Mouse (Mus musculus): ENCODE data around the gene Prdm10. TPM values are rescaled to one million over a fixed set of nuclear protein-coding genes. Genes with fewer than 3 reads are reported as not detected.

Gene Prdm10
- total RNA-seq, 2 experiments from 2014 or later, result 23.1 to 24.5 TPM

DNA sequence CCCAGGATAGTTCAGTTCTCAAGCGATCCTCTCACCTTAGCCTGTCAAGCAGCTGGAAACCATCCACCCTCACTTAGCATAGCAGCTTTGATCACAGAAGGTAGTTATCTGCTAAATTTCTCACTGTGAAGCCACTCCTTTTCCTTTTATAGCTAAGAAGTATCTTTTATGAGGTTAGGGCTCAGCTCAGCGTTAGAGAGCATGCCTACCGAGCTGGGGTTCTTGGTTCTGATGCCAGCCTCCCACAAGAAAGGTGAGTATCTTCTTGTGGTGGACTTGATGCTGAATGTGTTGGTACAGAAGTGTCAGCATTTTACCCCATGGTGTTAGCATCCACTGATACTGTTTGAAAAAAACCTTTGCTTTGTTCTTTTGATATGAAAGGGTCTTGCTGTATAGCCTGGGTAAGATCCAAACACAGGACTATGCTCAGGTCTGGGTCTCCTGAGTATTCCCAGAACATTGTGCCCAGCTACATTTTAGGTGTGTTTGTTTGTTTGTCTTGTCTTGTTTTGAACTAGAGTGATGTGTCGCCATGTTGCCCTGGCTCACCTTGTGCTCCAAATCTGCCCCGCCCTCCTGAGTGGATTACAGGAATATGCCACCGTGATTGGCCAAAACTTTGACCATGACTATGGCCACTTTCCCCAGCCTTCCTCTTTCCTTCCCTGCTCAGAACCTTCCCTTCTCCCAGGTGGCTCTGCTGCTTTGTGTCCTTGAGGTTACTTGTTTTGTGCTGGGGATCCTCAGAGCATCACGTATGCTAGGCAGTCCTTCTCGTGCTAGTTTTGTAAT is 8.9 kb upstream of the Prdm10 start:
- no peak for TF ChIP-seq CTCF (IDR thresholded peaks at IDR 0.05)
- no peak overlapping the region for H3K4me3 ChIP-seq
- intact Hi-C loops (cut with DNase I), result no loop called here
- no peak for DNase-seq (ENCODE audit: extremely low spot score in 1 of 2, low spot score in 2 of 2)
- H3K27ac ChIP-seq, result no peak overlapping the region

DNA sequence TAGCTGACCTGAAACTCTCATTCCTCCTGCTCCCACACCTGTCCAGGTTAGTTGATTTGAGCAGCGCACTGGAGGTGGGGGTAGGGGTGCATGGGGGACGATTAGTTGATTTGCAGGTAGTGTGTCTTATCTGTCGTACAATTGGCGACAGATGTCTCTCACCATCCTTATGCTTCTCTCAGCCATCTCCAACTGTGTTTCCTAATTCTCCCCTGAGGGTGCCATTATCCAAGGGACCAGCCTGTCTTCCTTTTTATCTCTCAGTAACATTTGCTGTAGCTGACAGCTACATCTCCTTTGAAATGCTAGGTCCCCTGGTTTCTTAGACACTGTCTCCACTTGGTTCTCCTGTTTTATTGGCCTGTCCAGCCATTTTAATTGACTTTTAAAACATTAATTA is 8.2 kb upstream of the Prdm10 start:
- intact Hi-C loops (cut with DNase I), result no loop called here
- Histone ChIP-seq H3K27ac (no peak overlapping the region), H3K4me3 (no peak overlapping the region)
- DNase-seq (ENCODE audit: extremely low spot score in 1 of 2, low spot score in 2 of 2), result no peak
- no peak for TF ChIP-seq CTCF (IDR thresholded peaks at IDR 0.05)

DNA sequence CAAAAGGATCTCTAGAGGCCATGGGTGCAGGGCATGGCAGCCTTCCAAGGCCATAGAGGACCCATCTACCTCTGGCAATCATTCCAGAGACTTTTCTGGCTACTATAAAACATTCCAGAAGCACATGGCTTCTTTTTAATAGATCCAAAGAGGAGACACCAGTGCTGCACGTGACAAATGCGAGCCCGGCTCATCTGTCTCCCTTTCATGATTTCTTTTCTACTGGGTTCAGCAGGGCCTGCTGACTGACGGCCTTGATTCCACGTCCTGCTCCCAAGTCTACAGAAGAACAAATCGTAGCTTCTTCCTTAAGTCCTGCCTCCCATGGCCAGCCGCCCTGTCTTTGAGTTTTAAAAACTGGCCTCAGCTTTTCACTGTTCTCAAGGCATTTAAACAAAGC is 1.7 kb upstream of the Prdm10 start:
- TF ChIP-seq CTCF (IDR thresholded peaks at IDR 0.05), result no peak
- Histone ChIP-seq H3K27ac (no peak overlapping the region), H3K4me3 (no peak overlapping the region)
- DNase-seq (ENCODE audit: extremely low spot score in 1 of 2, low spot score in 2 of 2), result no peak
- intact Hi-C loops (cut with DNase I), result no loop called here

DNA sequence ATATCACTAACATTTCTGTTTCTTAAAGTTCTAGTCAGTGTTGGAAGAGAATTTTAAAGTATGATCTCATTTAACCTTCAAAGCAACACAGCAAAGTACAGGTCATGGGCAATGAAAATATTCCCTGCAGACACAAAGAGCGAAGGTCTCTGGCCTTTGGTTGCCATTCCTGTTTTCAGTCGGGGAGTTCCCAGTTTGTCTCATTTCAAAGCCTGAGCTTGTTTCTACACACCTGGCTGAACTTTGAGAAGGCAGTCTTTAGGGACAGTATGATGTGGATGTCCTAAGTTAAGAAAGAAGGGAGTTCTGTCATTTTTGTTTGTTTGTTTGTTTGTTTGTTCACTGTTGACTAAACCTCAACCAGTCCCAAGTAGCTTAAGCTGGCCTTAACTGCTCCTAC is 1.0 kb upstream of the Prdm10 start:
- Histone ChIP-seq H3K27ac (peak overlapping the region; percentile 100), H3K4me3 (peak overlapping the region; percentile 87)
- no peak for TF ChIP-seq CTCF (IDR thresholded peaks at IDR 0.05)
- no peak for DNase-seq (ENCODE audit: extremely low spot score in 1 of 2, low spot score in 2 of 2)
- intact Hi-C loops (cut with DNase I), result no loop called here

DNA sequence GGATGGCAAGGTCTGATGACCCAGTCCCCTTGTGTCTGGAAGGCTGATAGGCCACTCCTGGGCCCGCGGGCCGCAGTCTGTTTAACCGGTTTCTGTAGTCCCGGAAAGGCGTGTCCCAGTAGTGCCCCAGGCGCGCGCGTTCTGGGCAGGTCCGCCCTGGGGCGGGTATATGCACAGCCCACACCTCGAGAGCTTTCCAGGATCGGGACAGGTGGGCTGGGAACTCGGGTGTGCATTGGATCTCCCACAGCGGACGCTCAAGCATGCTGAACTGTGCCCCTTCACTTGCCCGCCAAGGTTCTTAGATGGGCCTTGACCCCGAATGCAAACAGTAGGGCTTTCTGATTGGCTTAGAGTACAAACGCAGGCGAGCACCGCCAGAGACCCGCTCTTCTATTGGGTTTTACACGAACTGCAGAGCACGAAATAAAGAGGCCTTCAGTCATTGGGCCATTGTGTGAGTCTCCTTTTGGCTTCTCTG is 413 bp upstream of the Prdm10 start:
- peak overlapping the region; percentile 87 for H3K4me3 ChIP-seq
- intact Hi-C loops (cut with DNase I), result loop anchor here (1.0 to 10.0 kb wide), 4 partner anchors 51 to 249 kb away; partner anchors contain the start of gene Zbtb44
- TF ChIP-seq CTCF (IDR thresholded peaks at IDR 0.05), result no peak
- peak overlapping the region; percentile 100 for H3K27ac ChIP-seq
- no peak for DNase-seq (ENCODE audit: extremely low spot score in 1 of 2, low spot score in 2 of 2)

DNA sequence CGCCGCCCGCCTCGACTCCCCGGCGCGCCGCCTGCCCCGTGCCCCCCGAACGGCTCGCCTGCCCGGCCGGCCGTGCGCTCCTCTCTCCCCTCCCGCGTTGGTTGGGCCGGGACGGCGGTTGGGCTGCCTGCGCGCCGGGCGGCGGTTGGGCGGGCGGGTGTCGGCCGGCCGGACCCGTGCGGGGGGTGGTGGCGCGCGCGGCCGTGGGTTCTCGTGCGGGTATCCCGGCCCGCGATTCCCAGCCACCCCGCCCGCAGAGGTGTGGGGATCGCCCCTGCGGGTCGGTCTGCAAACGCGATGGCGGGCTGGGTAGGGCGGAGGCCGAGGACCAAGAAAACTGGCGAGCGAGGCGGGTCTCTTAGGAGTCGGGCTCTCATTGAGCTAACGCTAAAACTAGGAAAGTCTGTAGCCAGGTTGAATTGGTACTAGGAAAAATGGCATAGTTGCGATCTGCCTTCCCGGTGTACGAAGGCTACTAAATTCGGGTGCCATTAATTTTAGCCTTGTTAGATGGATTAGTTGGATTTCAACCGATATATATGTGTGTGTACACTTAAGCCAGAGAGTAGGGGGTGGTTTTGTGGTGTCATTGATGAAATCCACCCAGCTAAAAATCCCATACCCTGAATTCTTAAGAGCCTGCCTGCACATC is 799 bp downstream of the Prdm10 start:
- H3K27ac ChIP-seq, result peak overlapping the region; percentile 100
- TF ChIP-seq CTCF (IDR thresholded peaks at IDR 0.05), result no peak
- peak in 1 of 2 experiments; percentile 77 for DNase-seq (ENCODE audit: extremely low spot score in 1 of 2, low spot score in 2 of 2)
- intact Hi-C loops (cut with DNase I), result loop anchor here (1.0 to 10.0 kb wide), 4 partner anchors 66 to 250 kb away; partner anchors contain the start of genes Aplp2 and Zbtb44
- peak overlapping the region; percentile 87 for H3K4me3 ChIP-seq

DNA sequence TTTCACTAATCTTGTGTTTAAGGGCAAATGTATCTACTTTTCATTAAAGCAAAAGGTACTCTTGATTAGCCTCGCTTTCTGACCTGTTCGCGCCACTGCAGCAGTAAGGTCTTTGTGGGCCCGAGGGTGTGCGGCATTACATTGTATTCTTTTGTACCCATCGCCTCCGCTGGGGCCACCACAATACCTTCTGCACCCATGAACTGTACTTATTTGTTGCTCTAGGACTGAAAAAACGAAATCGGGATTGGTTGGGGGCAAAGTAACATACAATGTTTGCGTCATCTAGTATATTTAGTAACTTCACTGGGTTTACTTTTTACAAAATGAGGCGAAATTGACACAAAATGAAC is 1.3 kb downstream of the Prdm10 start:
- peak overlapping the region; percentile 100 for H3K27ac ChIP-seq
- no peak for DNase-seq (ENCODE audit: extremely low spot score in 1 of 2, low spot score in 2 of 2)
- intact Hi-C loops (cut with DNase I), result loop anchor here (1.0 to 10.0 kb wide), 4 partner anchors 66 to 251 kb away; partner anchors contain the start of genes Aplp2 and Zbtb44
- no peak for TF ChIP-seq CTCF (IDR thresholded peaks at IDR 0.05)
- H3K4me3 ChIP-seq, result peak overlapping the region; percentile 87

DNA sequence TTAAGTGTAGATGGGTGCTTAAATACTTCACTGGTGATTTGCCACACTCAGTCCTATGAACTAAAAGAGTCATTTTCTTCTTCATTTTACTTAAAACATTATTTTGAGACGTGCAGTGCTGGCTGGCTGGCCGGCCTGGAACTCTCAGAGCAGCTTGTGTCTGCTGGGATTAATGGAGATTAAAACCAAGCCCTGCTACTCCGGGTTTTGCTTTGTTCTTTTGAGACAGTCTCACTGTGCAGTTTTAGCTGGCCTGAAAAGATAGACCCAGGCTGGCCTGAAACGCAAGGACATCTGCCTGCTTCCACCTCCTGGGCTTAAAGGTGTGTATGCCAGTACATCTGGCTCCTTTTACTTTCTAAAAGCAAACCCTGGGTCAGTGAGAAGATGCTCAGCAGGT is 2.2 kb downstream of the Prdm10 start:
- no peak overlapping the region for H3K27ac ChIP-seq
- TF ChIP-seq CTCF (IDR thresholded peaks at IDR 0.05), result no peak
- no peak overlapping the region for H3K4me3 ChIP-seq
- intact Hi-C loops (cut with DNase I), result loop anchor here (5.0 to 10.0 kb wide), 2 partner anchors 65 to 108 kb away; no protein-coding TSS in a partner anchor
- no peak for DNase-seq (ENCODE audit: extremely low spot score in 1 of 2, low spot score in 2 of 2)

DNA sequence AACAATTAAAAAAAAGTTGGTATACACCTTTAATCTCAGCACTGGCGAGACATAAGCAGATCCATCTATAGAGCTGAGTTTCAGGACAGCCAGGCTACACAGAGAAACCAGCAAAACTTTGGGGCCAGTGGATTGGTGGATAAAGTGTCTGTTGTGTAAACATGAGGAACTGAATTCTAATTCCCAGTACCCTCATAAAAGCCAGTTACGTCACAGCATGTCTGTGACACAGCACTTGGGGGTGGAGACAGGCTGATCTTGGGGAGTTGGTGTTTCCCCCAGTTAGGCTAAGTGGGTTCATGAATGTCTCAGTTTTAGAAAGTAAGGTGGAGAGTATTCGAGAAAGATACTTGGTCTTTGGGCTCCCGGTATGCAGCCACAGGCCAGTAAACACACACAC is 2.7 kb downstream of the Prdm10 start:
- intact Hi-C loops (cut with DNase I), result loop anchor here (5.0 to 10.0 kb wide), 2 partner anchors 64 to 108 kb away; no protein-coding TSS in a partner anchor
- DNase-seq (ENCODE audit: extremely low spot score in 1 of 2, low spot score in 2 of 2), result no peak
- no peak for TF ChIP-seq CTCF (IDR thresholded peaks at IDR 0.05)
- Histone ChIP-seq H3K4me3 (no peak overlapping the region), H3K27ac (no peak overlapping the region)

DNA sequence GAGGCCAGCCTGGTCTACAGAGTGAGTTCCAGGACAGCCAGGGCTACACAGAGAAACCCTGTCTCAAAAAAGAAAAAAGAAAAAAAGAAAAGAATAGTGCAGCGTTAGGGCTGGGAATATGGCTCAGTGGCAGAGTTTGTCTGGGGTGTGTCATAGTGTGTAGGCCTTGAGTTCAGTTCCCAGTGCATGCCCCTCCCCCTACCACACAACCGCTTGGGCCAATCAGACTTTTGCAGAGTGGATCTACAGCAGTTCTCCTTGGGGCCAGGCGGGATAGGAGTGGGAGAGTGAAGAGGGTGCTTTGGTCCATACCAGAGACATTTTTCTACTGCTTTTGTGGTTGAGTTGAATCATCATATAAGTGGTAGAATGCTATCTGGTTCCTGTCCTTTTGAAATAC is 3.6 kb downstream of the Prdm10 start:
- intact Hi-C loops (cut with DNase I), result loop anchor here (5.0 to 10.0 kb wide), 2 partner anchors 63 to 109 kb away; no protein-coding TSS in a partner anchor
- no peak for DNase-seq (ENCODE audit: extremely low spot score in 1 of 2, low spot score in 2 of 2)
- Histone ChIP-seq H3K27ac (no peak overlapping the region), H3K4me3 (no peak overlapping the region)
- no peak for TF ChIP-seq CTCF (IDR thresholded peaks at IDR 0.05)

DNA sequence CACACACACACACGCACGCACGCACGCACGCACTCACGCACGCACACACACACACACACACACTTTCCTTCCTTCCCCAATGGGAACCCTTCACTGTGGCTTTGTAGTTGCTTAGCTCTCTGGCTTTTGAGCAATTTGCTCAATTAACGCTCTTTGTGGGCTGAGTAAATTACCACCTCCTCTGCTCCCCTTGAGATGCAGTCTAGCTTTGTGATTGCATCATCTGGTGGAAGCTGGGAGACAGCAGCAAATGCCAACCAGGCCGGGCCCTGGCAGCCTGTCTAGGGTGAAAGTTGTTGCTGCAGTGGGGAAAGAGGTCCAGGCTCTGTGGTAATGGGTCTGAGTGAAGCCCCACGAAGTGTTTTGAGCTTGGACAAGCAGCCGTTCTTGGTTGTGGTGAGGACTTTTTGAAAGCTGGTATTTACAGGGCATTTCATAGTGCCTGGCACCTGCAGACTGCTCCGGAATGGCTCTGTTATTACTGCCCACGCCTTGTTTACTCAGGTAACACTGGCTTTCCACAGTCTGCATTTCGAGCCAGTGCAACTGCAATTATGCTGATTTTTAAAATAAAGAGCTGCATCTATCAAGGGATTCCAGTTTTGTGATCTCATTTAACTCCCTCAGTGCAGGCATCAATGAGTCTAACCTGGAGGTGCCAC is 10.0 kb downstream of the Prdm10 start:
- no peak for TF ChIP-seq CTCF (IDR thresholded peaks at IDR 0.05)
- Histone ChIP-seq H3K4me3 (no peak overlapping the region), H3K27ac (no peak overlapping the region)
- intact Hi-C loops (cut with DNase I), result no loop called here
- DNase-seq (ENCODE audit: extremely low spot score in 1 of 2, low spot score in 2 of 2), result peak; percentile 24 to 29

DNA sequence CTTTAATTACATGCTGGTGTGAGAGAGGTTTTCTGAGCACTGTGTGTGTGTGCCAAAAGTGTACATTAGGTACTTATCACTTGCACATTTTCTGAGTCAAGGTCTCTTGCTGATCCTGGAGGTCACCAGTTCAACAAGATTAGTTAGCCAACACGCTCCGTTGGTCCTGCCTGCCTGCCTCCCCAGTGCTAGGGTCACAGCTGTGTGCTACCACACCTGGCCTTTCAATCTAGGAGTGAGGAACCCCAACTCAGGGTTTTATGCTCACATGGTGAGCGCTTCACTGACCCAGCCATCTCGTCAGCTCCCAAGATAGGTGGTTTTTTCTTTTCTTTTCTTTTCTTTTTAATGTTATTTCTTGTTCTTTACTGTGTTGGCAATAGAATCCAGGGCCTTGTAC is 11.6 kb downstream of the Prdm10 start:
- no peak overlapping the region for H3K4me3 ChIP-seq
- H3K27ac ChIP-seq, result no peak overlapping the region
- TF ChIP-seq CTCF (IDR thresholded peaks at IDR 0.05), result no peak
- DNase-seq (ENCODE audit: extremely low spot score in 1 of 2, low spot score in 2 of 2), result no peak
- intact Hi-C loops (cut with DNase I), result no loop called here
